In genomic region chr6:145846076-145846475, GRCm38 (mm10) we compare ENCODE assay signal across 22 mouse cellular contexts. TPM values are rescaled to one million over a fixed set of nuclear protein-coding genes. Genes with fewer than 3 reads are reported as not detected.
A peak's percentile ranks its signal among the peaks of the same experiment; 100 is the strongest.
DNase-seq lines count a peak whose midpoint lies in the region; ATAC-seq and TF ChIP-seq lines count a peak whose summit lies in the region.
"Had no signal": no experiment of that assay in that cellular context is flagged by ENCODE, and none has a peak within 500 bp of the region (broad histone marks: within the 10 kb centered on the region; RNA-seq: fewer than 3 reads in every experiment).

No protein-coding gene starts in this region.

- no peak overlapping the region for H3K4me2 ChIP-seq in limb, embryonic 12.5 days
- H3K4me2 ChIP-seq in CH12.LX (ENCODE audit: insufficient read depth, low read depth, poor library complexity, severe bottlenecking), result peak overlapping the region; percentile 85
- H3K4me2 ChIP-seq: embryonic facial prominence, embryonic 13.5 days; forebrain, embryonic 12.5 days; forebrain, embryonic 15.5 days; heart, embryonic 12.5 days; hindbrain, embryonic 12.5 days; hindbrain, embryonic 15.5 days had no signal

- DNase-seq in limb, embryonic 10.5 days (ENCODE audit: low spot score), result no peak
- no peak for DNase-seq in CH12.LX (ENCODE audit: extremely low read depth)
- DNase-seq in urinary bladder, postnatal 14 days (ENCODE audit: low spot score), result no peak
- DNase-seq: adrenal gland, adult 2 months; cerebellum, adult 11 months; cerebellum, adult 2 months; cerebellum, adult 9-11 months; cerebellum, postnatal 25 days; embryo, embryonic 11 days; gastrocnemius, postnatal 25 days had no signal

- TF ChIP-seq EP300 in CH12.LX (IDR thresholded peaks at IDR 0.05; ENCODE audit: low read length), result no peak

- in situ Hi-C loops in CH12.LX (cut with MboI; ENCODE audit: low pct_ligation_motif_present, low pct_unique_long_range_greater_than_20kb, low sequenced_read_pairs), result no loop called here

- WGBS in limb, embryonic 12.5 days, result 88% methylated on average over 1 of the region's 1 CpGs
- WGBS in limb, embryonic 10.5 days, result 81% methylated on average over 1 of the region's 1 CpGs

- H3K27me3 ChIP-seq in limb, embryonic 12.5 days, result no peaks in the 10 kb centered on the region
- no peaks in the 10 kb centered on the region for H3K27me3 ChIP-seq in limb, embryonic 10.5 days (ENCODE audit: low read depth, poor library complexity, severe bottlenecking)
- H3K27me3 ChIP-seq in CH12.LX (replicated peaks), result no peaks in the 10 kb centered on the region
- H3K27me3 ChIP-seq: embryonic facial prominence, embryonic 13.5 days; forebrain, embryonic 12.5 days; forebrain, embryonic 15.5 days; heart, embryonic 12.5 days; hindbrain, embryonic 12.5 days; hindbrain, embryonic 15.5 days had no signal

- peak; percentile 52; the same call in 1 of the 2 replicates for ATAC-seq in limb, embryonic 12.5 days (ENCODE audit: insufficient number of reproducible peaks, insufficient read depth, low FRiP score, low TSS enrichment, low read depth)
- peak; percentile 6; the same call in 1 of the 2 replicates for ATAC-seq in common myeloid progenitor, adult 5-6 weeks (replicated peaks; ENCODE audit: low read depth, poor library complexity, severe bottlenecking)
- ATAC-seq in activated CD4-positive, CD25-positive, alpha-beta regulatory T cell, adult 4 months, result no peak
- ATAC-seq: CD4-positive, CD25-positive, alpha-beta regulatory T cell, adult 4 months; forebrain, embryonic 15.5 days had no signal

- no peaks in the 10 kb centered on the region for H3K36me3 ChIP-seq in limb, embryonic 12.5 days
- no peaks in the 10 kb centered on the region for H3K36me3 ChIP-seq in limb, embryonic 10.5 days
- peaks cover 0 to 6% of the 10 kb centered on the region in 2 experiments for H3K36me3 ChIP-seq in CH12.LX (replicated peaks in 1 of 2; ENCODE audit: control insufficient read depth in 1 of 2, insufficient read depth in 1 of 2, low read length in 1 of 2)
- H3K36me3 ChIP-seq: embryonic facial prominence, embryonic 10.5 days; embryonic facial prominence, embryonic 13.5 days; forebrain, embryonic 12.5 days; forebrain, embryonic 15.5 days; heart, embryonic 12.5 days; hindbrain, embryonic 12.5 days; hindbrain, embryonic 15.5 days had no signal

- H3K27ac ChIP-seq in limb, embryonic 12.5 days, result no peak overlapping the region
- H3K27ac ChIP-seq in limb, embryonic 10.5 days, result no peak overlapping the region
- H3K27ac ChIP-seq in CH12.LX (ENCODE audit: insufficient read depth, low read depth), result peak overlapping the region; percentile 76
- H3K27ac ChIP-seq: embryonic facial prominence, embryonic 10.5 days; embryonic facial prominence, embryonic 13.5 days; forebrain, embryonic 12.5 days; forebrain, embryonic 15.5 days; hindbrain, embryonic 12.5 days; hindbrain, embryonic 15.5 days had no signal

- no peak for TF ChIP-seq POLR2A in CH12.LX (IDR thresholded peaks at IDR 0.05; ENCODE audit: low read depth, low read length)

- no peak overlapping the region for H3K4me3 ChIP-seq in limb, embryonic 12.5 days (replicated peaks)
- H3K4me3 ChIP-seq in limb, embryonic 10.5 days, result no peak overlapping the region
- no peak overlapping the region for H3K4me3 ChIP-seq in CH12.LX (replicated peaks in 1 of 3; ENCODE audit: low read depth in 2 of 3, low read length in 2 of 3, poor library complexity in 1 of 3)
- H3K4me3 ChIP-seq: embryonic facial prominence, embryonic 10.5 days; embryonic facial prominence, embryonic 13.5 days; erythroblast, embryonic 14.5 days; forebrain, embryonic 12.5 days; forebrain, embryonic 15.5 days; heart, embryonic 12.5 days; hindbrain, embryonic 12.5 days; hindbrain, embryonic 15.5 days had no signal

- dilution Hi-C loops in CH12.LX (cut with MboI; ENCODE audit: extremely low pct_ligation_motif_present, extremely low pct_unique_long_range_greater_than_20kb, low sequenced_read_pairs), result no loop called here

- no peaks in the 10 kb centered on the region for H3K79me2 ChIP-seq in CH12.LX (replicated peaks; ENCODE audit: control insufficient read depth, extremely low read depth, insufficient read depth, poor library complexity, severe bottlenecking)

- no peaks in the 10 kb centered on the region for H3K9me3 ChIP-seq in limb, embryonic 12.5 days
- H3K9me3 ChIP-seq in limb, embryonic 10.5 days (replicated peaks), result no peaks in the 10 kb centered on the region
- peaks cover 2% of the 10 kb centered on the region for H3K9me3 ChIP-seq in CH12.LX (replicated peaks; ENCODE audit: low read length)
- H3K9me3 ChIP-seq: embryonic facial prominence, embryonic 10.5 days; embryonic facial prominence, embryonic 13.5 days; forebrain, embryonic 12.5 days; forebrain, embryonic 15.5 days; heart, embryonic 12.5 days; hindbrain, embryonic 12.5 days; hindbrain, embryonic 15.5 days had no signal

- no peak for TF ChIP-seq RAD21 in CH12.LX (IDR thresholded peaks at IDR 0.05; ENCODE audit: low read depth, low read length)

- no peak for TF ChIP-seq CTCF in CH12.LX (conservative IDR thresholded peaks at IDR 0.05 in 1 of 2, IDR thresholded peaks at IDR 0.05 in 1 of 2; ENCODE audit: low read depth in 2 of 2, low read length in 2 of 2)

- H3K4me1 ChIP-seq in limb, embryonic 12.5 days (replicated peaks), result peaks cover 4% of the 10 kb centered on the region
- H3K4me1 ChIP-seq in limb, embryonic 10.5 days, result no peaks in the 10 kb centered on the region
- peaks cover 25 to 53% of the 10 kb centered on the region in 2 experiments for H3K4me1 ChIP-seq in CH12.LX (ENCODE audit: control insufficient read depth in 1 of 2, insufficient read depth in 2 of 2)
- H3K4me1 ChIP-seq: embryonic facial prominence, embryonic 13.5 days; forebrain, embryonic 12.5 days; forebrain, embryonic 15.5 days; hindbrain, embryonic 15.5 days had no signal

- H3K9ac ChIP-seq in limb, embryonic 12.5 days (replicated peaks), result no peak overlapping the region
- peak overlapping the region; percentile 4 for H3K9ac ChIP-seq in CH12.LX (ENCODE audit: insufficient read depth, low read depth)
- H3K9ac ChIP-seq: embryonic facial prominence, embryonic 13.5 days; forebrain, embryonic 12.5 days; forebrain, embryonic 15.5 days; heart, embryonic 12.5 days; hindbrain, embryonic 12.5 days; hindbrain, embryonic 15.5 days had no signal

TF ChIP-seq in CH12.LX, 34 proteins besides CTCF, POLR2A, EP300 and RAD21:
- TF ChIP-seq UBTF (IDR thresholded peaks at IDR 0.05; ENCODE audit: low read depth, low read length) (no peak), NELFE (IDR thresholded peaks at IDR 0.05; ENCODE audit: low read depth, low read length) (0 out of 2 replicates have a peak, but pooled peaks have one; percentile 12)

RNA-seq across cellular contexts. Expression of gene Bhlhe41, which starts 19.3 kb away (rescaled TPM):
- polyA plus RNA-seq in limb, embryonic 12.5 days (2016; fragmentation: Nextera tagmentation; extraction: Ambion mirVana), result 0.98 and 1.3 TPM in 2 replicates
- 0.23 and 0.26 TPM in 2 replicates for polyA plus RNA-seq in limb, embryonic 10.5 days (2016; fragmentation: Nextera tagmentation; extraction: Ambion mirVana)
- total RNA-seq in CH12.LX (2012; rRNA removed), result 12.6 and 19.1 TPM in 2 replicates
- 11.9 and 12.5 TPM in 2 replicates for total RNA-seq in CH12.LX (2014; rRNA removed)
- 105 and 110 TPM in 2 replicates for polyA plus RNA-seq in CH12.LX (2012; ENCODE audit: insufficient read length, low read depth)
- total RNA-seq in common myeloid progenitor, adult 5-6 weeks (2017), result under 0.01 TPM in 1 of 2 replicates, not detected in the other
- under 1 TPM; 0.05 to 0.17 TPM for polyA plus RNA-seq in activated CD4-positive, CD25-positive, alpha-beta regulatory T cell, adult 4 months (2017; shearing (Covaris generic))

Comparison
In these comparisons a context has a peak if more than half of its experiments do, and no peak if none do; other contexts are left out.
1. RNA of gene Bhlhe41, which starts 19.3 kb away (polyA plus RNA-seq): 105 to 110 TPM in CH12.LX; 0.98 to 1.3 TPM in limb, embryonic 12.5 days, 0.23 to 0.26 TPM in limb, embryonic 10.5 days and 0.05 to 0.17 TPM in activated CD4-positive, CD25-positive, alpha-beta regulatory T cell, adult 4 months; every median in the first group is over 10 times any median in the second.